Mouse (Mus musculus): ENCODE measurements around the gene Stk38l. TPM values are rescaled to one million over a fixed set of nuclear protein-coding genes. Genes with fewer than 3 reads are reported as not detected.
"Not testable (repeated sequence)": the region's sequence is repeated elsewhere in the genome, so short reads cannot be mapped to it uniquely, and the experiment has no call there.

The Stk38l gene
- polyA plus RNA-seq, 1 experiment from 2014 or later: 17.3 TPM

DNA sequence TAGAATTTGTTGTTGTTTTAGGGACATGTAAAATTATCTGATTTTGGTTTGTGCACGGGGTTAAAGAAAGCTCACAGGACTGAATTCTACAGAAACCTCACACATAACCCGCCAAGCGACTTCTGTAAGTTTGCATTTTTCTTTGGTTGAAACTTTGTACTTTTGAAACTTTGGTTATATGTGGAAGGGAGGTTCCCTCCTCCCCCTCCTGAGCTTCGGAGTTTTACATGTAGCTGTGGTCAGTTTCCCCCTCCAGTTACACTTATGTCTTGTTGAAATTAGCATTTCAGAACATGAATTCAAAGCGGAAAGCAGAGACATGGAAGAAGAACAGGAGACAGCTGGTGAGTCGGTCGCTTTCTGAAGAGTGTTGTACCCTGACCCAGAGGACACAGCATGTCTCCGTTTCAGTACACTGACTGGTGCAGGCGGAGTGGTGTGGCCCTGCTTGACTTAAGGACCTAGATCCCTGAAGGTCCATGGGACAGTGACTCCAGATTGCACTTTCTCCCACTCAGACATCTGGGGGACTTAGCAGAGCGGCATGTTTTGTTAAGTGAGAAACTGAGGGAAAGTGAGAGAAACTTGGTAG is 44.1 kb downstream of the Stk38l start:
- no peak for TF ChIP-seq CTCF (IDR thresholded peaks at IDR 0.05)
- H3K27me3 ChIP-seq: no peaks in the 10 kb centered on the region
- DNase-seq (ENCODE audit: low read depth, low spot score): no peak
- CTCF ChIA-PET: interaction anchor here (1.1 kb wide), 1 partner anchor 108 kb away, joined by 3 read pairs; no protein-coding TSS in a partner anchor
- POLR2A ChIA-PET: no interaction called here
- in situ Hi-C loops (cut with MboI; ENCODE audit: low pct_unique_long_range_greater_than_20kb): loop anchor here (5.0 kb wide), 1 partner anchor 112 kb away; no protein-coding TSS in a partner anchor
- no peak for ATAC-seq

DNA sequence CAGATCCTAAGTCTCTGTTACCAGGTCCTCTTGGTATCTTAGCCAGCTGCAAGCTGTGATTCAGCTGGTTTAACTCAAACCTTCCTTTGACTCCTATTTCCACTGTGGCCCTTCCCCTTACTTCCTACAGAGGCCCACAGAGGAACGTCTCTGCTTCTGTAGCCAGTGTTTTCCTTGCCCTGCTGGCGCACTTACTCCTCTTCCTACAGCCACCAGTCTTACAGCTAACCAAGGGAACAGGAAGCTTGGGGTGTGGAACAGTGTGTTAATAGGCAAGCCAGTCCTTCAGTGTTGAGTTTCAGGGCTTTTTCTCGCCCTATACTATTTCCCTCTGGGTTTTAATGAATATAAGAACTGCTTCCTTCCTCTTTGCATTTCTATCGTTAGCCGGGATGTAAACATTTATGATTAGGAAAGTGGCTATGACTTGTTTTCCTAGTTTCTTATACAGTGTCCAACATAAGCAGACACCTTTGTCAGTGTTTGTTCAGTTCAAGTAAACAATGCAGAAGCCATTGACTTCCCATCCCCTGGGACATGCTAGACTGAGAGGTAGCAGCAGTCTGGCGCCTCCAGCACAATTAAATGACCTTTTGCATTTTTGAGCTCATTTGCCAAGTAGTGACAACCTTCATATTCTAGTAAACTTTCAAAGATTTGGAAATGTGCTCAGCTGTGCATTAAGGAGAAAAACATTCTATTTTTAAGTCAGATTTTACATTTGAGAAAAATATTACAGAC is 45.4 kb downstream of the Stk38l start:
- ChIA-PET CTCF (interaction anchor here (1.3 to 1.7 kb wide), 2 partner anchors 9 kb away, joined by 5 to 6 read pairs; no protein-coding TSS in a partner anchor), POLR2A (no interaction called here)
- no peaks in the 10 kb centered on the region for H3K27me3 ChIP-seq
- ATAC-seq: no peak
- in situ Hi-C loops (cut with MboI; ENCODE audit: low pct_unique_long_range_greater_than_20kb): no loop called here
- TF ChIP-seq CTCF (IDR thresholded peaks at IDR 0.05): no peak
- DNase-seq (ENCODE audit: low read depth, low spot score): no peak

DNA sequence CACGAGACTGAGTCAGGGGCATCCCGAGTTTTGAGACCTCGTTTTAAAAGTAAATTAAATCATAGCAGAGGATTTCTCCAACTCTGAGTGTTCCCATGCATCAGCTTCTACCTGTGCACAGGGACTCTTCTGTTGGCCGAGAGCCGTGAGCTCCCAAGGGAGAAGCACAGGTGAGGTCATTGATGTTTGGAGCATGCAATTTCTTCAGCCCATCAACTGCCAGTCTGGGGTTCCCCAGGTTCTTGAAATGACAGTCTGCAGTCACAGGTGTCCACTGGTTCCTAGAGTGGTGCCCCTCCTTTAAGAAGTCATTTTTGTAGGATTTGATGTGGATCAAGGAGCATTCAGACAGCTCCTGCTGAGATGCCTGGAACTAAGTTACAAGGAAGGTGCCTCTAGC is 46.0 kb downstream of the Stk38l start:
- ATAC-seq (no peak), DNase-seq (ENCODE audit: low read depth, low spot score) (no peak)
- CTCF ChIA-PET: interaction anchor here (1.3 to 1.7 kb wide), 2 partner anchors 9 kb away, joined by 5 to 6 read pairs; no protein-coding TSS in a partner anchor
- in situ Hi-C loops (cut with MboI; ENCODE audit: low pct_unique_long_range_greater_than_20kb): no loop called here
- no peaks in the 10 kb centered on the region for H3K27me3 ChIP-seq
- TF ChIP-seq CTCF (IDR thresholded peaks at IDR 0.05): no peak
- POLR2A ChIA-PET: interaction anchor here (0.8 kb wide), 1 partner anchor 31 kb away, joined by 3 read pairs; no protein-coding TSS in a partner anchor

DNA sequence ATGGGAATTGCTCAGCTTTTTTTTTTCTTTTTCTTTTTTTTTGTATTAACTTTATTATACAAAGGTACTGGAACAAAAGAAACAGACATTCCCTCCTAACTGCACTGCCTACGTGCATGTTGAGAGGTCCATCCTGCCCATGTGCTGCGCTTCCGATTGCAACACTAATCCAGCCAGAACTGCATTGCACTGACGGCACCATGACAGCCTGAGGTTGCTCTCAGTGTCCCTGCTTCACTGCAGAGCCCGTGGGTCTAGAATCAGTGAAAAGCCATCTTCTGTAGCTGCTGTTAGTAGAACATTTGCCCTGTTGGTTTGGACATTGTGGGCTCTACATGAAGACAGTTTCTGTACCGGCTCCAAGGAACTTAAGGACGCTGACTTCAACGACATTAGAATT is 51.1 kb downstream of the Stk38l start:
- in situ Hi-C loops (cut with MboI; ENCODE audit: low pct_unique_long_range_greater_than_20kb); DNase-seq (ENCODE audit: low read depth, low spot score); POLR2A ChIA-PET; ATAC-seq; H3K27me3 ChIP-seq: not testable (repeated sequence)
- CTCF ChIA-PET: interaction anchor here (2.0 kb wide), 1 partner anchor 17 kb away, joined by 7 read pairs; no protein-coding TSS in a partner anchor

DNA sequence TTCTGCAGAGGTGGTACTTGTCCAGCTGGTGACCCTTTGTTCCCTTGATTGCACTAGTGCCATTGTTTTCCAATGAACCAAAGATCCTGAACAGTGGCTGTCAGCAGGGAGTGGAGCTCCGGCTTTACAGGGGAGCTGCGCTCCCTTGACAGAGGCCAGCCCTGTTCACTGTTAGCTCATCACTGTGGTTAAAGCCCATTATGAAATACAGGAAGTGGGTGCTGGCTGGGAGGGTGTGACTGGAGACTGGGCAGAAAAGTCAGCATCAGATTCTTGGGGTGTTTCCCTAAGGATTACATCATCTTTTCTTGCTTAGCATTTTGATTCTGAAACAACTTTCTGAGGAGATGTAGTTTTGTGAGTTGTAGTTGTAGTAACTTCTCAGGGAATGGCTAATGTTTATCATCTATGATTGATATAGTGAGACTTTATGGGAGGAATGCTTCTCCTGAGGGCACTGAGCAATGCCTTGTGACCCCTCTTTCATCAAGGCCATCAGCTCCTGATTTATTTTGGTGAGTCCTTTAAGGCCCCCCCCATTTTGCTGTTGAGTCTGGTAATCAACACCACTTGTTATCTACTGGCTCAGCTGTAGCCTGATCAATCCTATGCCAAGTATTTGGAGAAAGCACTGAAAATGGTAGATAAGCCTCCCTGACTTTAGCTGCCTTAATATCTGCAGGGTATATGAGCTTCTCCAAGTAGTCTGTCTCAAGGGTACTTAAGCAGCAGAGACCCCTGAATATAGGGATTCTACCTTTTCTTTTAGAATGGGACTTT is 52.0 kb downstream of the Stk38l start:
- in situ Hi-C loops (cut with MboI; ENCODE audit: low pct_unique_long_range_greater_than_20kb): no loop called here
- CTCF ChIA-PET: interaction anchor here (2.0 kb wide), 1 partner anchor 16 kb away, joined by 7 read pairs; no protein-coding TSS in a partner anchor
- peak; percentile 87 for ATAC-seq

DNA sequence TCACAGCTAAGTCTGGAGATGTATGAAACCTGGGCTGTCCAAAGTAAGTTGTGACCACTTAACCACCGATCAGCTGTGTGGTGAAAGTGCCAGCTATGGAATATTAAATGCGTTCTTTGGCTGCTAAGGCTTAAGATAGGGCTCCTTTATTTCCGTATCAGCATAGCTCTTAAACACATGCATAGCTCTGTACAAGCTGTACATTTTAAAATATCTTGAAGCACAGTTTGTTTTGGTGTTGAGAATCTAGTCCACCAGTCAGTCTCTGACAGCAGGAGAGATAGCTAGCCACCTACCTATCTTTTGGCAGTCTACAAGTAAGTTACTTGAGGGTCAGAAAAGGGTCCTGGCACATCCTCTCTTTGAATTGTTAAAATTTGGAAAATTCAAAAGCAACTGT is 53.3 kb downstream of the Stk38l start:
- CTCF ChIA-PET: interaction anchor here (1.2 to 2.9 kb wide), 3 partner anchors 14 to 16 kb away, joined by 3 to 11 read pairs (median 5); no protein-coding TSS in a partner anchor
- TF ChIP-seq CTCF (IDR thresholded peaks at IDR 0.05): no peak
- in situ Hi-C loops (cut with MboI; ENCODE audit: low pct_unique_long_range_greater_than_20kb): no loop called here
- no peaks in the 10 kb centered on the region for H3K27me3 ChIP-seq
- ATAC-seq: no peak
- DNase-seq (ENCODE audit: low read depth, low spot score): no peak
- POLR2A ChIA-PET: no interaction called here

More for the DNA sequence above, 52.0 kb downstream of the Stk38l start:
- DNase-seq (ENCODE audit: low read depth, low spot score): no peak
- no peak for TF ChIP-seq CTCF (IDR thresholded peaks at IDR 0.05)
- POLR2A ChIA-PET: no interaction called here
- no peaks in the 10 kb centered on the region for H3K27me3 ChIP-seq

DNA sequence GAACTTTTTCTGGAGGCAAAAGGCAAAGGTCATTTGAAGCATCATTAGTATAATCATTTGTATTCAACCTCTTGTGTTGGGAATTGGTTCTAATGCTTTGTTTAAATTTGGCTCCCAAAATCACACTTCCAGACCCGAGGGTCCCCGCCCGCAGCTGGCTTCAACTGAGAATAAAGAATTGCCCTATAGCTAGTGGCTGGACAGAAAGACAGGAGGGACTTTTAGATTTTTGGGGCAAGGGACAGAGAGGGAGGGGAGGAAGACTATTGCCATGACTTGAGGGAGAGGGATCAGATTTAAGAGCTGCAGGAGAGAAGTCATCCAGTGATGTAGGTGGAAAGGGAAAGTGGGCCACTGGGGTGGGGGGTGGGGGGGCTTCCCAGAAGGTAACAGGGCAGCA is 56.8 kb downstream of the Stk38l start:
- H3K27me3 ChIP-seq: no peaks in the 10 kb centered on the region
- POLR2A ChIA-PET: interaction anchor here (1.2 kb wide), 1 partner anchor 12 kb away, joined by 3 read pairs; no protein-coding TSS in a partner anchor
- DNase-seq (ENCODE audit: low read depth, low spot score) (no peak), ATAC-seq (no peak)
- CTCF ChIA-PET: interaction anchor here (1.3 kb wide), 1 partner anchor 12 kb away, joined by 3 read pairs; no protein-coding TSS in a partner anchor
- in situ Hi-C loops (cut with MboI; ENCODE audit: low pct_unique_long_range_greater_than_20kb): no loop called here
- no peak for TF ChIP-seq CTCF (IDR thresholded peaks at IDR 0.05)

DNA sequence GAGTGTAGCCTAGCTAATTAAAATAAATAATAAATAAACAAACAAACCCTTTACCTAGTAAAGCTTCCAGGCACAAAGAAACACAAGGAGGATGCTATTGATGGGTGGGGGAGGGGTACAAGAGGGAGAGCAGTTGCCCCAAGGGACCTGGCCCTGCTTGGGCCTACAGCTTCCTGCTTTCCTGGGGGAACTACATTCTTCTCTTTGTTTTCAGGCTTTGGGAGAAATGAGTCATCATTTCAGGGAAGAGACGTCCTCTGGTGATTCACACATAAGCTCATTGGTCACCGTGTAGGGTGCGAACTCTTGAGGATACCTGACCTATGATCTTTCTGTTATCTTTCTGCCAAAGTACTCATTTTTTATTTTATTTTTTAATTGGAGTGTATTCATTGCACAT is 68.7 kb downstream of the Stk38l start:
- DNase-seq (ENCODE audit: low read depth, low spot score) (peak; percentile 54), ATAC-seq (peak; percentile 74)
- in situ Hi-C loops (cut with MboI; ENCODE audit: low pct_unique_long_range_greater_than_20kb): no loop called here
- ChIA-PET POLR2A (interaction anchor here (0.7 kb wide), 1 partner anchor 12 kb away, joined by 3 read pairs; no protein-coding TSS in a partner anchor), CTCF (interaction anchor here (1.1 to 1.7 kb wide), 5 partner anchors 9 to 146 kb away, joined by 3 to 11 read pairs (median 7); no protein-coding TSS in a partner anchor)
- TF ChIP-seq CTCF (IDR thresholded peaks at IDR 0.05): no peak
- no peaks in the 10 kb centered on the region for H3K27me3 ChIP-seq

DNA sequence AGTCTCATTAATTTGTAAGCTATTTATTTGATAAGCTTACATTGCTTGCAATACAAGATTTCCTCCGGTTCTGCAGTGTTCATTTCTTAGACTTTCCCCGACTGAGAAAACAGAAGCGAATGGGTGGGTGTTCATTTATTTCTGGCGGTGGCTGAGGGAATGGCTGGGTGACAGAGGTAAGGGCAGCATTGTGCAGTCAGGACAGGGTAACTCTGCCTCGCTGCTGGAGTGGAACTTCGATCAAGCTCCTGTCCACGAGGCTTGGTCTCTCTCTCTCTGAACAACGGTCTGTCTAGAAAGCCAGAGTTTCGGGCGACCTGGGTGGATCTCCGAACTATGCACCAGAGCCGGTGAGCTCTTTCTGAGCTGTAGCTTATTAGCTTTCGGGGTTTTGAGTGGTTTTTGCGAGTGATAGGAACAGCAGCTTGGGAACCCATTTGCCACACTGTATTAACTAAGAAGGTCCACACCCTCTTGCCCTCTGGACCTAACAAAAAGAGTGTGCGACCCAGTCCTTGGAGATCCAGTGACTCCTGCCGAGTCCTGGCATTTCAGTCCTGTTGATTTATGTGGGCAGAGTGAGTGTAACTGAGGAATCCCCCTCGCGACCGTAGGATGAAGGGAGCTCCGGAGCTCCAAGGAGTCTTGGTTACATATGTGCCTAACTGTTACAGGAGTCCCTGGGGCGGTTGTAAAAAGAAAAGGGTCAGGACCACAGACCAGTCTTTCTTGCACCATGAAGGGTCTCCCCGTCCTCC is 70.5 kb downstream of the Stk38l start:
- POLR2A ChIA-PET: no interaction called here
- H3K27me3 ChIP-seq: no peaks in the 10 kb centered on the region
- peak; percentile 17 for ATAC-seq
- CTCF ChIA-PET: no interaction called here
- no peak for TF ChIP-seq CTCF (IDR thresholded peaks at IDR 0.05)
- DNase-seq (ENCODE audit: low read depth, low spot score): no peak
- in situ Hi-C loops (cut with MboI; ENCODE audit: low pct_unique_long_range_greater_than_20kb): no loop called here

Data from Patski (cell line).